Mouse (Mus musculus): ENCODE measurements around the gene Rpl5.

Rpl5 gene

GRCm38 (mm10) chr5:107943526-107943925, 43.2 kb downstream of the Rpl5 start:
- no peak for DNase-seq (ENCODE audit: low spot score)

- DNase-seq (ENCODE audit: low spot score): no peak
These were observed 46.2 kb downstream of the Rpl5 start for GRCm38 (mm10) chr5:107946475-107946874.

- no peak for DNase-seq (ENCODE audit: low spot score)
These were observed 47.2 kb downstream of the Rpl5 start for GRCm38 (mm10) chr5:107947548-107947947.

- DNase-seq (ENCODE audit: low spot score): no peak
These were observed 48.6 kb downstream of the Rpl5 start for GRCm38 (mm10) chr5:107948899-107949298.

- no peak for DNase-seq (ENCODE audit: low spot score)
These were observed 49.3 kb downstream of the Rpl5 start for GRCm38 (mm10) chr5:107949607-107950006.

- no peak for DNase-seq (ENCODE audit: low spot score)
These were observed 50.3 kb downstream of the Rpl5 start for GRCm38 (mm10) chr5:107950643-107951042.
